7 mouse cellular contexts compared by ENCODE assay signal in the genomic region with DNA sequence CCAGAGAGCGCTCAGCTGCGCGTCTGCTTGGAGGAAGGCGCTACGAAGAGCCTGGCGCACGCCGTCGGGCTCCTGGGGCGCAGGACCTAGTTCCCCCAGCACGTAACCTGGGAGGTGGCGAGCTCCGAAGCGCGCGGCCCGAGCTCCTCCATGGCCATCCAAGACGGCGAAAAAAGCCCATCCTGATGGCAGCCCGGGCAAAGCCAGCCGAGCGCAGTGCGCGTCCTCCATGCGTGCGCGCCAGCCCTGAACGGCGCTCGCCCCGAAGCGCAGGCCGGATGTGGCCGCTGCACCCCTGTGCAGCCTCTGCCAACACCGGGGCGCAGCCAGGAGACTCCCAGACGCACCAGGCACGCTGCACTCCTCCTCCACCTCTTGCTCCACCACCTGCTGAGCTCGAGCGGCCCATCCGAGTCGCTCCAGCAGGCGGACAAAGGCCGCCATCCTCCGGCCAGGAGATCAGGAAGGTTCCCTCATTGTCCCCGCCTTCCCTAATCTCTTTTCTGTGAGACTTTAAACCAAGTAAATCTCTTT. TPM values are rescaled to one million over a fixed set of nuclear protein-coding genes. Genes with fewer than 3 reads are reported as not detected.
A peak's percentile ranks its signal among the peaks of the same experiment; 100 is the strongest.
DNase-seq lines count a peak whose midpoint lies in the region; ATAC-seq and TF ChIP-seq lines count a peak whose summit lies in the region.

A gene (minus strand): TSS at position 484 of the 534 bp plus-strand sequence.

- H3K4me1 ChIP-seq in thymus, adult 2 months (replicated peaks; ENCODE audit: control insufficient read depth, insufficient read depth, low read length) = peaks cover 10% of the 10 kb centered on the region
- H3K4me1 ChIP-seq in forebrain, postnatal 0 days (ENCODE audit: insufficient read depth) = peaks cover 11% of the 10 kb centered on the region
- H3K4me1 ChIP-seq in liver, postnatal 0 days (ENCODE audit: insufficient read depth) = peaks cover 9% of the 10 kb centered on the region

- peaks cover 18% of the 10 kb centered on the region for H3K27me3 ChIP-seq in thymus, adult 2 months (ENCODE audit: control insufficient read depth, insufficient read depth, low read length)
- H3K27me3 ChIP-seq in forebrain, postnatal 0 days (ENCODE audit: insufficient read depth, low read length) = peaks cover 36% of the 10 kb centered on the region
- H3K27me3 ChIP-seq in liver, postnatal 0 days (ENCODE audit: insufficient read depth, low read length) = peaks cover 53% of the 10 kb centered on the region

- TF ChIP-seq POLR2A in thymus, adult 2 months (IDR thresholded peaks at IDR 0.05; ENCODE audit: control insufficient read depth, extremely low read depth, insufficient read depth, low read length, poor library complexity) = no peak

- no peak for TF ChIP-seq CTCF in thymus, adult 2 months (IDR thresholded peaks at IDR 0.05; ENCODE audit: borderline replicate concordance, control insufficient read depth, extremely low read depth, insufficient read depth, low read length, poor library complexity)
- no peak for TF ChIP-seq CTCF in forebrain, postnatal 0 days (IDR thresholded peaks at IDR 0.05; ENCODE audit: low read depth)
- TF ChIP-seq CTCF in liver, postnatal 0 days (IDR thresholded peaks at IDR 0.05; ENCODE audit: low read depth) = peak; percentile 14; the same call in 1 of the 2 replicates

- no peak for ATAC-seq in forebrain, postnatal 0 days
- ATAC-seq in liver, postnatal 0 days = no peak

- no peak within 1 kb of the TSS for H3K4me3 ChIP-seq in thymus, adult 2 months (ENCODE audit: control insufficient read depth, insufficient read depth, low read length)
- peak within 1 kb of the TSS; percentile 29 for H3K4me3 ChIP-seq in forebrain, postnatal 0 days (ENCODE audit: low read depth, low read length)
- peak within 1 kb of the TSS; percentile 27; the same call in 1 of the 2 replicates for H3K4me3 ChIP-seq in liver, postnatal 0 days (ENCODE audit: low read depth, low read length)

- H3K9ac ChIP-seq in forebrain, postnatal 0 days = no peak within 1 kb of the TSS; the same call in 1 of the 2 replicates
- no peak within 1 kb of the TSS for H3K9ac ChIP-seq in liver, postnatal 0 days (replicated peaks)

- no peaks in the 10 kb centered on the region for H3K9me3 ChIP-seq in forebrain, postnatal 0 days (ENCODE audit: low read length)
- H3K9me3 ChIP-seq in liver, postnatal 0 days (ENCODE audit: low read length) = no peaks in the 10 kb centered on the region

- no peak within 1 kb of the TSS for H3K27ac ChIP-seq in thymus, adult 2 months (ENCODE audit: control insufficient read depth, insufficient read depth, low read length)
- H3K27ac ChIP-seq in forebrain, postnatal 0 days (ENCODE audit: low read depth, low read length) = no peak within 1 kb of the TSS
- no peak within 1 kb of the TSS for H3K27ac ChIP-seq in liver, postnatal 0 days (ENCODE audit: low read depth)

- no peak for TF ChIP-seq EP300 in liver, postnatal 0 days (IDR thresholded peaks at IDR 0.05; ENCODE audit: low read depth)

- no peaks in the 10 kb centered on the region for H3K36me3 ChIP-seq in thymus, adult 2 months (ENCODE audit: control insufficient read depth, insufficient read depth, low read length)
- no peaks in the 10 kb centered on the region for H3K36me3 ChIP-seq in forebrain, postnatal 0 days (ENCODE audit: insufficient read depth)
- H3K36me3 ChIP-seq in liver, postnatal 0 days (replicated peaks; ENCODE audit: insufficient read depth, low read length) = no peaks in the 10 kb centered on the region

- WGBS in thymus, adult 2 months = 2% methylated on average over 46 of the region's 46 CpGs
- 1% methylated on average over 46 of the region's 46 CpGs for WGBS in forebrain, postnatal 0 days
- WGBS in liver, postnatal 0 days (ENCODE audit: insufficient replicate concordance) = 2% methylated on average over 39 of the region's 46 CpGs

- DNase-seq in thymus, adult 2 months = peak; percentile 35
- DNase-seq in thymus, adult 18-20 months = no peak
- DNase-seq in forebrain, postnatal 0 days = no peak
- DNase-seq in liver, postnatal 0 days = no peak
- DNase-seq in thymus, postnatal 14 days = peak; percentile 50
- DNase-seq in spleen, postnatal 14 days (ENCODE audit: low spot score in 2 of 2) = no peak
- DNase-seq in layer of hippocampus, postnatal 36 days = no peak

- peak within 1 kb of the TSS; percentile 49 for H3K4me2 ChIP-seq in forebrain, postnatal 0 days (ENCODE audit: low read depth)
- H3K4me2 ChIP-seq in liver, postnatal 0 days (ENCODE audit: low read depth, low read length) = peak within 1 kb of the TSS; percentile 40

RNA-seq across cellular contexts. Expression of the gene that starts here (rescaled TPM):
- 0.57 and 0.63 TPM in 2 replicates for polyA plus RNA-seq in thymus, adult 2 months (2012; rRNA removed)
- total RNA-seq in forebrain, postnatal 0 days (2014; rRNA removed) = 2.3 and 3.2 TPM in 2 replicates
- 0.69 and 1.1 TPM in 2 replicates for polyA plus RNA-seq in forebrain, postnatal 0 days (2015; fragmentation: Nextera tagmentation; extraction: Ambion mirVana)
- polyA plus RNA-seq in liver, postnatal 0 days (2015; fragmentation: Nextera tagmentation; extraction: Ambion mirVana) = 0.15 TPM in 1 of 2 replicates, not detected in the other
- total RNA-seq in layer of hippocampus, postnatal 36 days (2021) = under 1 TPM; 0.20 to 0.33 TPM

Comparison
In these comparisons a context has a peak if more than half of its experiments do, and no peak if none do; other contexts are left out.
1. Peak in DNase-seq in thymus, adult 2 months; RNA of the gene not detected or under 1 TPM.